Mouse (Mus musculus): Measurements from ENCODE around the gene Rasgrp3. TPM values are rescaled to one million over a fixed set of nuclear protein-coding genes. Genes with fewer than 3 reads are reported as not detected.

The Rasgrp3 gene
- polyA plus RNA-seq, 1 experiment from 2014 or later, result 6.0 TPM

DNA sequence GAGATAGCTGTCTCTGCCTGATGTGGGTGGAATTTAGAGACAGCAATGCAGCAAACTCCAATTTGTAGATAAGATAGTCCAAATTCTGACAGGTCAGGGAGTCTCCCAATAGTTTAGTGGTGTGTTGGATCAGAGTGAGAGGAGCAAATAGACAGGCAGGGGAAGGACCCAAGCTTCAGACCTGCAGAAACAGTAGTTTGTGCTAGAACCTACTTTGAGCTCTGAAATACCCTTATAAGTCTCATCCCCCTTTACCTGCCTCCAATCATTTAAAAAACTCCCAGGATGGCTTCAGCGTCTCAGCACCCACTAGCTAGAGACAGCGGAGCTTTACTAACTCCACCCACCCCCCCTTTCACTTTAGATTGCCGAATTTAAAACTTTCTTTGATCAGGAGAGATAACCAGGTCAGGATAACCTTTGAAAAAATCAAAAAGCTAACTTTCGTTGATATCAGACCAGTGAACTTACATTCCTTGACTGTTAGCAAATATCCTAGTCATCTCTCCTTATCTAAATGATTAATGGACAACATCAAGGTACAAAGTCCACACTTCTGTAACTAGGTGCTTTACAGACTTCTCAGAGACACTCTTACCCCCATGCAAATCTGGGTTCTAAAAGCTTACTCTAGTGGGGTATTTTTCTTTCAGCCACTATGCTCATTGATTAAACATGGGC is 41.2 kb downstream of the Rasgrp3 start:
- WGBS, result 85% methylated on average over 4 of the region's 4 CpGs
- Histone ChIP-seq H3K4me1 (no peaks in the 10 kb centered on the region), H3K36me3 (replicated peaks) (no peaks in the 10 kb centered on the region), H3K27ac (replicated peaks) (no peak overlapping the region), H3K27me3 (replicated peaks; ENCODE audit: low read depth, poor library complexity, severe bottlenecking) (no peaks in the 10 kb centered on the region), H3K4me3 (no peak overlapping the region), H3K9me3 (no peaks in the 10 kb centered on the region)
- DNase-seq (ENCODE audit: low spot score), result no peak

DNA sequence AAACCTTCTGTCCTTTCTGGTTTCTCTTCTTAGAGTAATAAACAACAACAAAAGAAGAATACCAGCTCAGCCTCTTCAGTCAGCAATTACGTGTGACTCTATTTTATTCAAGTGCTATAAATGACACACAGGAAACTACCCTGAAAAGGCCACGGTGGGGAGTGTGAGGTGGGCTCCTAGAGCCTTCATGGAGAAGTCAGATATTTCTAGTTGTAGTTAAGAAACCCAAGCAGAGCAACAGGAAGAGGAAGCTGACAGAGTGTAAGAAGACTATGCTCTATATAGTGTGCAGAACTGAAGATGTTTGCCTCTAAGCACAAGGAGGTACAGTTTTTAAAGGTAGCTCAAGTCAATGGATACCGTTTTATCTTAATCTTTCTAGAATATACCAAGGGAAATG is 42.0 kb downstream of the Rasgrp3 start:
- WGBS, result 79% methylated on average over 3 of the region's 3 CpGs
- H3K27ac ChIP-seq (replicated peaks), result no peak overlapping the region
- no peaks in the 10 kb centered on the region for H3K27me3 ChIP-seq (replicated peaks; ENCODE audit: low read depth, poor library complexity, severe bottlenecking)
- H3K4me1 ChIP-seq, result no peaks in the 10 kb centered on the region
- no peak overlapping the region for H3K4me3 ChIP-seq
- H3K36me3 ChIP-seq (replicated peaks), result no peaks in the 10 kb centered on the region
- no peak for DNase-seq (ENCODE audit: low spot score)
- no peaks in the 10 kb centered on the region for H3K9me3 ChIP-seq

DNA sequence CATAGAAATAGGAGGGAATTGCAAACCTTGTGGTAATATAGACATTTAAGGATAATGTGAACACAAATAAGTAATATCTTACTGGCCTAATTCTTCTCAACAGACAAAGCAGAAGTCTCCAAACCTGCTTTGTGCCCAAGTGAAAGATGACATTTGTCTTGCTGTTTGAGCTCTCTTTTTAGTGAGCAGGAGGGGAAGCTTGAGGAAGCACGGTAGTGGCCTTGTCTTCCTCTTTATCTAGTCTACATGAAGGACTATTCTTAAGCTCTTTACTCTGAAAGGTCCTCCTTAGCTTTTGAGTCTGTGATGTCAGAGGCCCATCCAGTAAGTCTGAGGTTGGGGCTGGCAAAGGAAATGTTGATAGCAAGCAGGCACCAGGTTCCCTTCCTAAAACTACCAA is 43.1 kb downstream of the Rasgrp3 start:
- no peak overlapping the region for H3K27ac ChIP-seq (replicated peaks)

GRCm38 (mm10) chr17:75479663-75480062 is 44.0 kb downstream of the Rasgrp3 start:
- H3K4me3 ChIP-seq, result no peak overlapping the region
- no peaks in the 10 kb centered on the region for H3K27me3 ChIP-seq (replicated peaks; ENCODE audit: low read depth, poor library complexity, severe bottlenecking)
- H3K4me1 ChIP-seq, result no peaks in the 10 kb centered on the region
- no peaks in the 10 kb centered on the region for H3K9me3 ChIP-seq
- WGBS, result 88% methylated on average over 2 of the region's 2 CpGs
- H3K27ac ChIP-seq (replicated peaks), result no peak overlapping the region
- no peaks in the 10 kb centered on the region for H3K36me3 ChIP-seq (replicated peaks)
- DNase-seq (ENCODE audit: low spot score), result no peak

More for the DNA sequence above, 43.1 kb downstream of the Rasgrp3 start:
- no peak for DNase-seq (ENCODE audit: low spot score)
- no peak overlapping the region for H3K4me3 ChIP-seq
- no peaks in the 10 kb centered on the region for H3K36me3 ChIP-seq (replicated peaks)
- 82% methylated on average over 1 of the region's 1 CpGs for WGBS
- no peaks in the 10 kb centered on the region for H3K4me1 ChIP-seq
- H3K27me3 ChIP-seq (replicated peaks; ENCODE audit: low read depth, poor library complexity, severe bottlenecking), result no peaks in the 10 kb centered on the region
- no peaks in the 10 kb centered on the region for H3K9me3 ChIP-seq

- no peaks in the 10 kb centered on the region for H3K4me1 ChIP-seq
- no peak overlapping the region for H3K27ac ChIP-seq (replicated peaks)
- no peaks in the 10 kb centered on the region for H3K9me3 ChIP-seq
- no peaks in the 10 kb centered on the region for H3K36me3 ChIP-seq (replicated peaks)
- H3K4me3 ChIP-seq, result no peak overlapping the region
- DNase-seq (ENCODE audit: low spot score), result no peak
- WGBS, result 84% methylated on average over 3 of the region's 3 CpGs
- H3K27me3 ChIP-seq (replicated peaks; ENCODE audit: low read depth, poor library complexity, severe bottlenecking), result no peaks in the 10 kb centered on the region
Measured at GRCm38 (mm10) chr17:75480379-75480778, 44.7 kb downstream of the Rasgrp3 start.

- no peaks in the 10 kb centered on the region for H3K27me3 ChIP-seq (replicated peaks; ENCODE audit: low read depth, poor library complexity, severe bottlenecking)
- H3K4me1 ChIP-seq, result no peaks in the 10 kb centered on the region
- H3K4me3 ChIP-seq, result no peak overlapping the region
- no peak overlapping the region for H3K27ac ChIP-seq (replicated peaks)
- WGBS, result 44% methylated on average over 3 of the region's 3 CpGs
- no peak for DNase-seq (ENCODE audit: low spot score)
- no peaks in the 10 kb centered on the region for H3K9me3 ChIP-seq
- H3K36me3 ChIP-seq (replicated peaks), result no peaks in the 10 kb centered on the region
Measured at GRCm38 (mm10) chr17:75486205-75486604, 50.5 kb downstream of the Rasgrp3 start.

- WGBS, result 75% methylated on average over 4 of the region's 4 CpGs
- Histone ChIP-seq H3K36me3 (replicated peaks) (no peaks in the 10 kb centered on the region), H3K27ac (replicated peaks) (no peak overlapping the region), H3K27me3 (replicated peaks; ENCODE audit: low read depth, poor library complexity, severe bottlenecking) (no peaks in the 10 kb centered on the region), H3K4me1 (no peaks in the 10 kb centered on the region), H3K9me3 (no peaks in the 10 kb centered on the region), H3K4me3 (no peak overlapping the region)
- DNase-seq (ENCODE audit: low spot score), result no peak
Measured at GRCm38 (mm10) chr17:75495213-75495612, 59.5 kb downstream of the Rasgrp3 start.

GRCm38 (mm10) chr17:75498241-75498651 is 62.5 kb downstream of the Rasgrp3 start:
- Histone ChIP-seq H3K27ac (replicated peaks) (no peak overlapping the region), H3K36me3 (replicated peaks) (no peaks in the 10 kb centered on the region), H3K27me3 (replicated peaks; ENCODE audit: low read depth, poor library complexity, severe bottlenecking) (no peaks in the 10 kb centered on the region), H3K4me3 (no peak overlapping the region), H3K4me1 (no peaks in the 10 kb centered on the region), H3K9me3 (no peaks in the 10 kb centered on the region)
- DNase-seq (ENCODE audit: low spot score), result no peak
- 92% methylated on average over 6 of the region's 6 CpGs for WGBS

DNA sequence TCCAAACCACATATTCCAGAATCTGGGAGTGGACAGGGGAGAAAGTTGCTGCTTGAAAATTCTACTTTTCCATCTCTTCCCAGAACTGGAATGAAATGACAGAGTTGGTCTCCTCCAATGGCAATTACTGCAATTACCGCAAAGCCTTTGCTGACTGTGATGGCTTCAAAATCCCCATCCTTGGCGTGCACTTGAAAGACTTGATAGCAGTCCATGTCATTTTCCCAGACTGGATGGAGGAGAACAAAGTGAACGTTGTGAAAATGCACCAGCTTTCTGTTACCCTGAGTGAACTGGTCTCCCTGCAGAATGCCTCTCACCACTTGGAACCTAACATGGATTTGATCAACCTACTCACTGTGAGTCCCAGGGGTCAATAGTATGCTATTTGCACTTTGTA is 67.3 kb downstream of the Rasgrp3 start:
- no peak overlapping the region for H3K4me3 ChIP-seq
- no peak overlapping the region for H3K27ac ChIP-seq (replicated peaks)
- no peak for DNase-seq (ENCODE audit: low spot score)
- no peaks in the 10 kb centered on the region for H3K27me3 ChIP-seq (replicated peaks; ENCODE audit: low read depth, poor library complexity, severe bottlenecking)
- H3K36me3 ChIP-seq (replicated peaks), result no peaks in the 10 kb centered on the region
- WGBS, result 81% methylated on average over 3 of the region's 3 CpGs
- no peaks in the 10 kb centered on the region for H3K4me1 ChIP-seq
- H3K9me3 ChIP-seq, result no peaks in the 10 kb centered on the region

DNA sequence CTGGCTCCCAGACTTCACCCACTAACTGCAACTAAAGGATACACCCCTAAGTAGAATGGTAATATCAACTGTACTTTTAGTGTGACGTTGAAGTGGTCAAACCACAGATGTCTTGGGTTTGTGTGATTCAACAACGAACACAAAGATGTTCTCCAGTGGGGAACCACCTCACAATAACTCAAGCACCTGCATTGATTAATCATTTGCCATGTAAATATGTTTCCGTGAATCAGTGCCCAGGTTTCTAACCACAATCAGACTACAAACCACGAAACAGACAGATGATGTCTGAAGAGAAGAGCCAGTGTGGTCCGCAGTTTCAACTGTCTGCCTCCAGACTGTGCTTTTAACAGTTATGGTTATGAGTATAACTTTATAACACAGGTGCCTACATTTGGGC is 69.4 kb downstream of the Rasgrp3 start:
- no peak for DNase-seq (ENCODE audit: low spot score)
- Histone ChIP-seq H3K27me3 (replicated peaks; ENCODE audit: low read depth, poor library complexity, severe bottlenecking) (no peaks in the 10 kb centered on the region), H3K4me1 (no peaks in the 10 kb centered on the region), H3K27ac (replicated peaks) (no peak overlapping the region), H3K9me3 (no peaks in the 10 kb centered on the region), H3K36me3 (replicated peaks) (no peaks in the 10 kb centered on the region), H3K4me3 (no peak overlapping the region)
- WGBS, result 91% methylated on average over 5 of the region's 5 CpGs

GRCm38 (mm10) chr17:75506097-75506675 is 70.5 kb downstream of the Rasgrp3 start:
- no peak overlapping the region for H3K27ac ChIP-seq (replicated peaks)
- no peak overlapping the region for H3K4me3 ChIP-seq
- H3K36me3 ChIP-seq (replicated peaks), result no peaks in the 10 kb centered on the region
- no peak for DNase-seq (ENCODE audit: low spot score)
- WGBS, result 93% methylated on average over 10 of the region's 10 CpGs
- H3K4me1 ChIP-seq, result no peaks in the 10 kb centered on the region
- H3K9me3 ChIP-seq, result no peaks in the 10 kb centered on the region
- no peaks in the 10 kb centered on the region for H3K27me3 ChIP-seq (replicated peaks; ENCODE audit: low read depth, poor library complexity, severe bottlenecking)

DNA sequence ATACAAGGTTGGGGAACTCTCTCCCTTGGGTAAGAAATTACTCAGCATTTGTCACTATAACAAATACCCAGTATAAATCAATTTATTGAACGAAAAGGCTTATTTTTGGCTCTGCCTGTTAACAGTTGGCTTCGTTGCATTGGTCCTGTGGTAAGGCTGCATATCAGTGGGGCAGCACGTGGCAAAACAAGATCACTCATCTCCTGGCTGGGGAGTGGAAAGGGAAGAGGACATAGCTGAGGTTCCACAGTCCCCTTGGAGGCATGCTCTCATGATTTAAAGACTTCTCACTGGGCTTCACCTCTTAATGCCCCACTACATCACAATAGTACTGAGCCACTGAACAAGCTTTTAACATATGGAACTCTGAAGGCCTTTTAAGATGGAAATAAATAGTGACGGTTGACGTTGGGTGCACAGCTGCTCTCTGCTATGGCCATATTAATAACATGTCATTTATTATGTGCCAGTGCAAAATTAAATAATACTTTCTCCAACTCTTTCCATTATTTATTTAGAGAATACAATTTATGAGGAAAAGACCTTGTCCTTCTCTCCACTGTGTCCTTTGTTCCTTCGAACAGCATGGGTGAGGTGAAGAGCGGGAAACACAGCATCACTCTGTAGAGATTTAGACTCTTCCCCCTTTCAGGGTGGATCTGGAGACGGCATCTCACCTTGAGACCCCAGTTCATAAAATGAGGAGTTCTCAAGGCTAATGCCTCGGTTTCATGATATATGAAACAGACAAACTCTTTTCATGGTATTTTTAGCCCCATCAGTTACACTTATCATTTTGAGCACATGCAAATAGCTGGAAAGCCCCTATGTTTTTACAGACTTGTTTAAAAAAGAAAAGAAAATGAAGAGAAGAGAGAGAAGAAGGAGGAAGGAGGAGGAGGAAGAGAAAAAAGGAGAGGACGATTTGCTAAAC is 71.3 kb downstream of the Rasgrp3 start:
- Histone ChIP-seq H3K27me3 (replicated peaks; ENCODE audit: low read depth, poor library complexity, severe bottlenecking) (no peaks in the 10 kb centered on the region), H3K4me3 (no peak overlapping the region), H3K4me1 (no peaks in the 10 kb centered on the region), H3K36me3 (replicated peaks) (no peaks in the 10 kb centered on the region), H3K27ac (replicated peaks) (no peak overlapping the region), H3K9me3 (no peaks in the 10 kb centered on the region)
- no peak for DNase-seq (ENCODE audit: low spot score)
- 85% methylated on average over 10 of the region's 10 CpGs for WGBS

DNA sequence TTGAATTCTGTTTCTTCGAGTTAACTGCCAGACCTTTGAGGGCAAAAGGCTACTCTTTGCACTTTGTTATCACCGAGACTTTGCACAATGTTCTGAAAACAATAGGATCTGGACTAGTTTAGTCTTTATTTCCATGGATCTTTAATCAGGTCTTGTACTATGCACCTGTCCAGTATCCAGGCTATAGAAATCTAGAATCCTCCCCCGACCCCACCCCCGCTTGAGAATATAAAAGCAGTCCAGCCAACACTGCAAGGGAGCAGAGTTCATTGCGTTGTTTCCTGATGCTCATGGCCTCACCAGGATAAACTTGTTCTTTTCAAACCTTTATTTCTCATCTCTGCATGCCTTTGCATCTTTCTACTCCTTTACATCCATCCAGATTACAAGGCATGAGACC is 73.6 kb downstream of the Rasgrp3 start:
- Histone ChIP-seq H3K36me3 (replicated peaks) (no peaks in the 10 kb centered on the region), H3K27me3 (replicated peaks; ENCODE audit: low read depth, poor library complexity, severe bottlenecking) (no peaks in the 10 kb centered on the region), H3K9me3 (no peaks in the 10 kb centered on the region), H3K4me3 (no peak overlapping the region), H3K27ac (replicated peaks) (no peak overlapping the region), H3K4me1 (no peaks in the 10 kb centered on the region)
- WGBS, result 91% methylated on average over 5 of the region's 5 CpGs
- no peak for DNase-seq (ENCODE audit: low spot score)

Measured in embryonic facial prominence, embryonic 10.5 days (tissue).